Mouse (Mus musculus) forebrain, embryonic 16.5 days (tissue): ENCODE measurements around the gene Spag7. TPM values are rescaled to one million over a fixed set of nuclear protein-coding genes. Genes with fewer than 3 reads are reported as not detected.

Source experiments
- ATAC-seq: fragments of 200-750 bp; cut with Nextera tagmentation; 2 replicates; pipeline ENCODE4 v1.8.0; 2017; ENCODE audit warnings: mild to moderate bottlenecking, moderate library complexity
- H3K27ac ChIP-seq: fragments of 300-500 bp; sonication (generic); 2 replicates; pipeline ENCODE4 v1.5.1; 2014; ENCODE audit warnings: low read length, control low read depth
- H3K27me3 ChIP-seq: fragments of 300-500 bp; sonication (generic); replicated peaks from 2 replicates; pipeline ENCODE4 v1.6.1; 2014; ENCODE audit warnings: low read length; ENCODE audit not compliant: control insufficient read depth, insufficient read depth
- H3K36me3 ChIP-seq: fragments of 300-500 bp; sonication (generic); 2 replicates; pipeline ENCODE4 v1.6.1; 2014; ENCODE audit not compliant: control insufficient read depth, insufficient read depth
- H3K4me1 ChIP-seq: fragments of 300-500 bp; sonication (generic); replicated peaks from 2 replicates; pipeline ENCODE4 v1.6.1; 2014; ENCODE audit warnings: low read length; ENCODE audit not compliant: control insufficient read depth, insufficient read depth
- H3K4me2 ChIP-seq: fragments of 300-500 bp; sonication (generic); 2 replicates; pipeline ENCODE4 v1.6.1; 2014; ENCODE audit warnings: mild to moderate bottlenecking, low read length, control low read depth
- H3K4me3 ChIP-seq: fragments of 300-500 bp; sonication (generic); replicated peaks from 2 replicates; pipeline ENCODE4 v1.5.1; 2014; ENCODE audit warnings: mild to moderate bottlenecking, low read length, control low read depth
- H3K9ac ChIP-seq: fragments of 300-500 bp; sonication (generic); replicated peaks from 2 replicates; pipeline ENCODE4 v1.6.1; 2014; ENCODE audit warnings: low read depth, low read length, control low read depth
- H3K9me3 ChIP-seq: fragments of 300-500 bp; sonication (generic); 2 replicates; pipeline ENCODE4 v1.6.1; 2016; ENCODE audit warnings: low read length; ENCODE audit not compliant: control insufficient read depth
- WGBS: fragments of 180-500 bp; shearing (Covaris S2); extraction: QIAGEN DNeasy Blood & Tissue Kit; methylation state at CpG from one replicate; pipeline ENCODE4 v1.1.7; 2014; 5-methylcytosine and 5-hydroxymethylcytosine counted together
- polyA plus RNA-seq: library from polyadenylated mRNA; unstranded; fragments of >200 nt; fragmentation: Nextera tagmentation; extraction: Ambion mirVana; gene quantifications from 2 replicates; pipeline ENCODE4 v1.2.1, GENCODE M21; 2015

The Spag7 gene
- polyA plus RNA-seq, 1 experiment from 2014 or later, result 146 TPM

- Histone ChIP-seq H3K4me2 (no peak overlapping the region), H3K4me3 (no peak overlapping the region), H3K9me3 (no peaks in the 10 kb centered on the region), H3K9ac (no peak overlapping the region), H3K27ac (no peak overlapping the region), H3K36me3 (peaks cover 12% of the 10 kb centered on the region), H3K4me1 (peaks cover 23% of the 10 kb centered on the region), H3K27me3 (no peaks in the 10 kb centered on the region)
- no peak for ATAC-seq
- 89% methylated on average over 5 of the region's 5 CpGs for WGBS
Observed at GRCm38 (mm10) chr11:70683640-70684039, 14.4 kb upstream of the Spag7 start.

- no peak overlapping the region for H3K4me3 ChIP-seq
- H3K36me3 ChIP-seq, result peaks cover 12% of the 10 kb centered on the region
- WGBS, result 14% methylated on average over 11 of the region's 11 CpGs
- H3K4me1 ChIP-seq, result peaks cover 16% of the 10 kb centered on the region
- H3K4me2 ChIP-seq, result peak overlapping the region; percentile 24; the same call in 1 of the 2 replicates
- H3K9me3 ChIP-seq, result no peaks in the 10 kb centered on the region
- no peaks in the 10 kb centered on the region for H3K27me3 ChIP-seq
- peak overlapping the region; percentile 71 for H3K27ac ChIP-seq
- H3K9ac ChIP-seq, result 0 out of 2 replicates have a peak overlapping the region, but pooled peaks have one; percentile 39
- peak; percentile 86 for ATAC-seq
Observed at GRCm38 (mm10) chr11:70681897-70682581, 12.8 kb upstream of the Spag7 start.

GRCm38 (mm10) chr11:70681170-70681569, 12.0 kb upstream of the Spag7 start:
- H3K27ac ChIP-seq, result no peak overlapping the region
- WGBS, result 68% methylated on average over 12 of the region's 12 CpGs
- peaks cover 9% of the 10 kb centered on the region for H3K4me1 ChIP-seq
- no peak overlapping the region for H3K4me2 ChIP-seq
- no peaks in the 10 kb centered on the region for H3K9me3 ChIP-seq
- no peak for ATAC-seq
- H3K36me3 ChIP-seq, result peaks cover 12% of the 10 kb centered on the region
- no peak overlapping the region for H3K4me3 ChIP-seq
- no peaks in the 10 kb centered on the region for H3K27me3 ChIP-seq
- H3K9ac ChIP-seq, result no peak overlapping the region

DNA sequence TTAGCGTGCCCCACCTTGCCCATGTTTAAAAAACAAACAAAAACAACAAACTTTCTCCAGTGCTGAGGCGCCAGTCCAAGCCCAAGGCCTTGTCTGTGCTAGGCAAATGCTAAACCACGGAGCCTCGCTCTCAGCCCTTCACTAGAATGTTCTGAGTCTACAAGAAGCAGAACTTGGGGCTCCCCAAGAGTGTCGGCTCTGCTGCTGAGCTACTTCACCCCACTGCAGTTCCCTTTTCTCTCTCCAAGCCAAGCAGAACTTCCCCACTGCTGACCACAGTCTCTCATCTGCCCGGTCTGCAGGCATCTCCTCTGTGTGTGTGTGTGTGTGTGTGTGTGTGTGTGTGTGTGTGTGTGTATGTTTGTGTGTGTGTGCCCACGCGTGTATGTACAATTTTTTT, 10.7 kb upstream of the Spag7 start:
- Histone ChIP-seq H3K9ac (no peak overlapping the region), H3K36me3 (peaks cover 12% of the 10 kb centered on the region), H3K27ac (no peak overlapping the region), H3K9me3 (no peaks in the 10 kb centered on the region), H3K4me3 (no peak overlapping the region), H3K4me2 (no peak overlapping the region), H3K27me3 (no peaks in the 10 kb centered on the region), H3K4me1 (peaks cover 9% of the 10 kb centered on the region)
- no peak for ATAC-seq
- WGBS, result 92% methylated on average over 8 of the region's 8 CpGs

DNA sequence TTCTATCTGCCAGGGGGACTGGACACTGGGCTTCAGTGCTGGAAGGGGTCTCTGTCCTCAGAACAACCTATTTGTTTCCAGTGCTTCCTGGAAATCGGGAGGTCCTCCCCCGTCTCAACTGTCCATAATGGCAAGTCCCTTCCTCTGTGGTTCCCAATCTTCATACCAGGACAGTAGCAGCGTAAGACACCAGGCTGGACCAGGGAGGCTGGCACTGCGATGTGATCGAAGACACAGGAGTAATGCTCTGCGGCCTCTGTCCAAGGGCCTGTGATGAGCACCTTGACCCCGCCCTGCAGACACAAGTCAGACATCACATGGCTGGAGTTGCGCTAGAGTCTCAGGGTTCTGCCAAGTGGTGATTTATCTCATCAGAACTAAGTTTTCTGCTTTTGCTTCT, 10.1 kb upstream of the Spag7 start:
- H3K27ac ChIP-seq, result no peak overlapping the region
- no peak overlapping the region for H3K4me2 ChIP-seq
- no peaks in the 10 kb centered on the region for H3K27me3 ChIP-seq
- no peak for ATAC-seq
- no peak overlapping the region for H3K9ac ChIP-seq
- H3K4me3 ChIP-seq, result no peak overlapping the region
- H3K9me3 ChIP-seq, result no peaks in the 10 kb centered on the region
- H3K36me3 ChIP-seq, result peaks cover 12% of the 10 kb centered on the region
- 95% methylated on average over 8 of the region's 8 CpGs for WGBS
- H3K4me1 ChIP-seq, result peaks cover 9% of the 10 kb centered on the region

- Histone ChIP-seq H3K27me3 (no peaks in the 10 kb centered on the region), H3K9ac (no peak overlapping the region), H3K9me3 (no peaks in the 10 kb centered on the region), H3K27ac (no peak overlapping the region), H3K36me3 (peaks cover 8% of the 10 kb centered on the region), H3K4me1 (peaks cover 9% of the 10 kb centered on the region), H3K4me2 (no peak overlapping the region), H3K4me3 (no peak overlapping the region)
- ATAC-seq, result no peak
- WGBS, result 76% methylated on average over 2 of the region's 2 CpGs
Observed at GRCm38 (mm10) chr11:70678576-70678975, 9.4 kb upstream of the Spag7 start.

DNA sequence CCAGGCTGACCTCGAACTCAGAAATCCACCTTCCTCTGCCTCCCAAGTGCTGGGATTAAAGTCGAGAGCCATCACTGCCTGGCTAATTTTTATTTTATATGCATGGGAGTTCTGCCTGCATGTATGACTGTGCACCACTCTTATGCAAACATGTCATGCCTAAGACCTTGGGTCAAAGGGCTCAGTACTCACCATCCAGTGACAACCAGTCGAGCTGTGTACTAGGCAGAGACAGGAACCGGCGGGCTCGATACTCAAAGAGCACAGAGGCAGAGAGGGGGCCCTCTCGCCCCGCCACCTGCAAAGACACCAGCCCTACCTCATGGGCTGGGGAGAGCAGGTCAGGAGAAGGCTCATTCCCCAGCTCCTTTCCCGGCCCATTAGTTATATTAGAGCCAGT, 8.9 kb upstream of the Spag7 start:
- Histone ChIP-seq H3K9ac (no peak overlapping the region), H3K27ac (no peak overlapping the region), H3K9me3 (no peaks in the 10 kb centered on the region), H3K4me2 (no peak overlapping the region), H3K4me3 (no peak overlapping the region), H3K4me1 (peaks cover 9% of the 10 kb centered on the region), H3K36me3 (peaks cover 6% of the 10 kb centered on the region), H3K27me3 (no peaks in the 10 kb centered on the region)
- 81% methylated on average over 9 of the region's 9 CpGs for WGBS
- ATAC-seq, result no peak

DNA sequence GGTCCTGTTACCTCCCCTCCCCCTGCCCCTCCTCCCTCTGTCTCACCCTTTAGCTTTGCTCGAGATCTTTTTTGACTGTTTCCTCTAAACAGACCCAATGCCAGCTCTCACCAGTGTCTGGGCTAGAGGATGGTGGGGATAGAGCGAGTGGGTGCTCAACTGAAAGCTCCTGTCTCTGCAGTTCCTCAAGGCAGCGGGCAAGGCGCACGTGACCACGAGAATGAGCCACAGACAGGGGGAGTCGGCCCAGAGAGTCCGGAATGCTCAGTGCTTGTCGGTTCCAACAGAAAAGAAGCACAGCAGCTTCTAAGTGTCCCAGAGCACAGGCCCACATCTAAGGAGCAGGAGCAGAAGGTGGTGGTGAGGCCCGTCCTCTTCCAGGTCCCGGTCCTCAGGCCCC, 5.3 kb upstream of the Spag7 start:
- ATAC-seq, result no peak
- 70% methylated on average over 11 of the region's 11 CpGs for WGBS
- no peak overlapping the region for H3K9ac ChIP-seq
- H3K4me1 ChIP-seq, result peaks cover 13% of the 10 kb centered on the region
- H3K27me3 ChIP-seq, result no peaks in the 10 kb centered on the region
- H3K36me3 ChIP-seq, result peaks cover 3% of the 10 kb centered on the region
- H3K9me3 ChIP-seq, result no peaks in the 10 kb centered on the region
- no peak overlapping the region for H3K4me3 ChIP-seq
- no peak overlapping the region for H3K27ac ChIP-seq
- no peak overlapping the region for H3K4me2 ChIP-seq

- no peaks in the 10 kb centered on the region; the same call in 1 of the 2 replicates for H3K36me3 ChIP-seq
- no peak for ATAC-seq
- H3K4me3 ChIP-seq, result no peak overlapping the region
- H3K27me3 ChIP-seq, result no peaks in the 10 kb centered on the region
- no peak overlapping the region for H3K27ac ChIP-seq
- H3K9me3 ChIP-seq, result no peaks in the 10 kb centered on the region
- H3K4me2 ChIP-seq, result no peak overlapping the region
- peaks cover 13% of the 10 kb centered on the region for H3K4me1 ChIP-seq
- 58% methylated on average over 6 of the region's 6 CpGs for WGBS
- H3K9ac ChIP-seq, result no peak overlapping the region
Observed at GRCm38 (mm10) chr11:70674014-70674413, 4.8 kb upstream of the Spag7 start.
